Mouse (Mus musculus) midbrain, postnatal 0 days (tissue): Measurements from ENCODE around the gene Csf3r. TPM values are rescaled to one million over a fixed set of nuclear protein-coding genes. Genes with fewer than 3 reads are reported as not detected.

Experiments used
- ATAC-seq: fragments of 200-750 bp; cut with Nextera tagmentation; 2 replicates; pipeline ENCODE4 v1.8.0; 2017; ENCODE audit warnings: moderate number of reproducible peaks, mild to moderate bottlenecking, moderate TSS enrichment, moderate library complexity; ENCODE audit not compliant: low FRiP score
- DNase-seq: peaks from one replicate; pipeline ENCODE4 v3.0.0-alpha.2; 2015; ENCODE audit warnings: low spot score
- H3K27ac ChIP-seq: fragments of 300-500 bp; sonication (generic); 2 replicates; pipeline ENCODE4 v1.5.1; 2014; ENCODE audit warnings: low read depth, mild to moderate bottlenecking, low read length, mixed read lengths
- H3K27me3 ChIP-seq: fragments of 300-500 bp; sonication (generic); 2 replicates; pipeline ENCODE4 v1.6.1; 2014; ENCODE audit warnings: low read length, control low read depth, mixed read lengths; ENCODE audit not compliant: insufficient read depth
- H3K36me3 ChIP-seq: fragments of 300-500 bp; sonication (generic); 2 replicates; pipeline ENCODE4 v1.6.1; 2014; ENCODE audit warnings: low read length, control low read depth, mixed read lengths; ENCODE audit not compliant: insufficient read depth
- H3K4me1 ChIP-seq: fragments of 300-500 bp; sonication (generic); 2 replicates; pipeline ENCODE4 v1.6.1; 2014; ENCODE audit warnings: mild to moderate bottlenecking, control low read depth, antibody characterized with exemption, low read length, mixed read lengths; ENCODE audit not compliant: insufficient read depth
- H3K4me2 ChIP-seq: fragments of 300-500 bp; sonication (generic); 2 replicates; pipeline ENCODE4 v1.6.1; 2014; ENCODE audit warnings: low read depth, mild to moderate bottlenecking, low read length, mixed read lengths; ENCODE audit not compliant: poor library complexity, severe bottlenecking
- H3K4me3 ChIP-seq: fragments of 300-500 bp; sonication (generic); 2 replicates; pipeline ENCODE4 v1.5.1; 2014; ENCODE audit warnings: low read depth, mild to moderate bottlenecking, low read length, moderate library complexity
- H3K9ac ChIP-seq: fragments of 300-500 bp; sonication (generic); replicated peaks from 2 replicates; pipeline ENCODE4 v1.6.1; 2014; ENCODE audit warnings: mild to moderate bottlenecking, low read length, moderate library complexity, mixed read lengths; ENCODE audit not compliant: poor library complexity, severe bottlenecking
- H3K9me3 ChIP-seq: fragments of 300-500 bp; sonication (generic); 2 replicates; pipeline ENCODE4 v1.6.1; 2016; ENCODE audit warnings: low read length, control low read depth
- CTCF ChIP-seq: IDR thresholded peaks from 2 replicates; pipeline ENCODE4 v1.5.1; 2016; ENCODE audit warnings: antibody characterized with exemption, mild to moderate bottlenecking
- WGBS: fragments of 180-500 bp; shearing (Covaris S2); extraction: QIAGEN DNeasy Blood & Tissue Kit; methylation state at CpG from one replicate; pipeline ENCODE4 v1.1.7; 2014; 5-methylcytosine and 5-hydroxymethylcytosine counted together
- polyA plus RNA-seq: library from polyadenylated mRNA; unstranded; fragments of >200 nt; fragmentation: Nextera tagmentation; extraction: Ambion mirVana; gene quantifications from 2 replicates; pipeline ENCODE4 v1.2.1, GENCODE M21; 2015
- total RNA-seq: library from RNA; depleted of rRNA; stranded (reverse); fragments of >200 nt; gene quantifications from 2 replicates; pipeline ENCODE4 v1.2.3, GENCODE M21; 2014; rRNA removed

Gene Csf3r
- total and polyA plus RNA-seq, 2 experiments from 2014 or later, result 0.60 to 2.2 TPM

- H3K36me3 ChIP-seq, result peaks cover 14% of the 10 kb centered on the region
- ATAC-seq, result no peak
- no peaks in the 10 kb centered on the region for H3K4me1 ChIP-seq
- H3K27ac ChIP-seq, result no peak overlapping the region
- H3K9ac ChIP-seq, result no peak overlapping the region
- DNase-seq, result no peak
- H3K4me3 ChIP-seq, result no peak overlapping the region
- TF ChIP-seq CTCF, result no peak
- H3K9me3 ChIP-seq, result no peaks in the 10 kb centered on the region
- no peaks in the 10 kb centered on the region for H3K27me3 ChIP-seq
- 78% methylated on average over 4 of the region's 4 CpGs for WGBS
- H3K4me2 ChIP-seq, result no peak overlapping the region
Measured at GRCm38 (mm10) chr4:126090848-126091124, 66.4 kb downstream of the Csf3r start.

- Histone ChIP-seq H3K4me1 (no peaks in the 10 kb centered on the region), H3K9me3 (no peaks in the 10 kb centered on the region), H3K9ac (peak overlapping the region; percentile 30; the same call in 1 of the 2 replicates), H3K4me2 (no peak overlapping the region), H3K27ac (no peak overlapping the region), H3K27me3 (no peaks in the 10 kb centered on the region), H3K4me3 (no peak overlapping the region), H3K36me3 (peaks cover 14% of the 10 kb centered on the region)
- no peak for TF ChIP-seq CTCF
- 82% methylated on average over 8 of the region's 8 CpGs for WGBS
- no peak for DNase-seq
- ATAC-seq, result no peak
Measured at GRCm38 (mm10) chr4:126091873-126092272, 67.5 kb downstream of the Csf3r start.

Other genes starting within 250 kb of the Csf3r start
- 53.8 and 73.2 TPM in 2 replicates for gene Mrps15, start 22.4 kb downstream of the Csf3r start, total RNA-seq
- 137 and 151 TPM in 2 replicates for gene Mrps15, start 22.4 kb downstream of the Csf3r start, polyA plus RNA-seq
- 19.1 and 34.3 TPM in 2 replicates for gene Oscp1, start 34.0 kb downstream of the Csf3r start, total RNA-seq
- gene Oscp1, start 34.0 kb downstream of the Csf3r start, polyA plus RNA-seq, result 47.7 and 50.2 TPM in 2 replicates
- gene Lsm10, start 72.1 kb downstream of the Csf3r start, total RNA-seq, result 27.0 and 28.6 TPM in 2 replicates
- 47.7 and 49.3 TPM in 2 replicates for gene Lsm10, start 72.1 kb downstream of the Csf3r start, polyA plus RNA-seq
- 18.0 and 21.2 TPM in 2 replicates for gene Stk40, start 79.4 kb downstream of the Csf3r start, total RNA-seq
- 16.9 and 17.4 TPM in 2 replicates for gene Stk40, start 79.4 kb downstream of the Csf3r start, polyA plus RNA-seq
- gene Eva1b, start 123.2 kb downstream of the Csf3r start, total RNA-seq, result 8.5 and 12.3 TPM in 2 replicates
- gene Eva1b, start 123.2 kb downstream of the Csf3r start, polyA plus RNA-seq, result 9.1 and 10.6 TPM in 2 replicates
- gene Sh3d21, start 138.9 kb downstream of the Csf3r start, total RNA-seq, result 0.19 and 2.7 TPM in 2 replicates
- gene Sh3d21, start 138.9 kb downstream of the Csf3r start, polyA plus RNA-seq, result 2.6 and 2.9 TPM in 2 replicates
- gene Thrap3, start 178.2 kb downstream of the Csf3r start, total RNA-seq, result 119 and 162 TPM in 2 replicates
- 81.6 and 94.8 TPM in 2 replicates for gene Thrap3, start 178.2 kb downstream of the Csf3r start, polyA plus RNA-seq
- gene Map7d1, start 231.8 kb downstream of the Csf3r start, total RNA-seq, result 106 and 124 TPM in 2 replicates
- gene Map7d1, start 231.8 kb downstream of the Csf3r start, polyA plus RNA-seq, result 56.9 and 61.2 TPM in 2 replicates
- 121 and 122 TPM in 2 replicates for gene Trappc3, start 237.8 kb downstream of the Csf3r start, total RNA-seq
- 173 and 186 TPM in 2 replicates for gene Trappc3, start 237.8 kb downstream of the Csf3r start, polyA plus RNA-seq